Comparison of ENCODE assay signal across 19 mouse cellular contexts in the genomic region with DNA sequence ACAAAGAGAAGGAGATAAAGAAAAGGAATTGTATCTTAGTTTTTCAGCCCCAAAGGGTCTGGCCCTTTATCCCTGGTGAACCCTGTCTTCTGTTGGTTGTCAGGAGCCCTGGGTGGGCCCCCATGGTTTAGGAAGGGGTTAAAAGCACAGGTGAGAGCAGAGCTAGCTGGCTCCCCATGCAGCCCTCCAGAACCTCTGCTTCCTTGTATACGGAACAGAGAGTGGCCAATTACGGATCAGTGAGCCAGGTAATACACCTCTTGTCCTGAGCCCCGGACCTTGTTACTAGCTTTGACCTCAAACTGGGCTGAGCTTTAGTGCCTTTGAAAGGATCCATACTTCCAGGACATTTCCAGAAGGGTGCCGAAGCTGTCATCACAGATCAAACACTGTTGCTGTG.
DNase-seq lines count a peak whose midpoint lies in the region; ATAC-seq lines count a peak whose summit lies in the region.
"Had no signal": no experiment of that assay in that cellular context is flagged by ENCODE, and none has a peak within 500 bp of the region (broad histone marks: within the 10 kb centered on the region; RNA-seq: fewer than 3 reads in every experiment).

No protein-coding gene starts in this region.

- no peaks in the 10 kb centered on the region for H3K27me3 ChIP-seq in kidney, embryonic 14.5 days (ENCODE audit: control insufficient read depth, insufficient read depth, low read length)
- no peaks in the 10 kb centered on the region for H3K27me3 ChIP-seq in lung, embryonic 16.5 days (ENCODE audit: control insufficient read depth, insufficient read depth, low read depth, low read length)
- H3K27me3 ChIP-seq in limb, embryonic 10.5 days (ENCODE audit: low read depth, poor library complexity, severe bottlenecking), result no peaks in the 10 kb centered on the region
- H3K27me3 ChIP-seq: embryonic facial prominence, embryonic 13.5 days; Patski had no signal

- H3K27ac ChIP-seq in kidney, embryonic 14.5 days (ENCODE audit: low read depth, low read length), result peak overlapping the region; percentile 19; the same call in 1 of the 2 replicates
- peak overlapping the region; percentile 24; the same call in 1 of the 2 replicates for H3K27ac ChIP-seq in lung, embryonic 16.5 days (ENCODE audit: low read length)
- peak overlapping the region; percentile 33; the same call in 1 of the 2 replicates for H3K27ac ChIP-seq in limb, embryonic 10.5 days
- H3K27ac ChIP-seq: embryonic facial prominence, embryonic 13.5 days; forebrain, embryonic 12.5 days; hindbrain, postnatal 0 days; kidney, postnatal 0 days; limb, embryonic 13.5 days; liver, embryonic 14.5 days had no signal

- H3K4me3 ChIP-seq in kidney, embryonic 14.5 days (ENCODE audit: low read length), result no peak overlapping the region
- H3K4me3 ChIP-seq in lung, embryonic 16.5 days (ENCODE audit: low read length), result no peak overlapping the region
- no peak overlapping the region for H3K4me3 ChIP-seq in limb, embryonic 10.5 days
- H3K4me3 ChIP-seq: embryonic facial prominence, embryonic 13.5 days; erythroblast, embryonic 14.5 days; forebrain, embryonic 12.5 days; limb, embryonic 13.5 days had no signal

- H3K4me1 ChIP-seq in kidney, embryonic 14.5 days (ENCODE audit: control insufficient read depth, insufficient read depth, low read length), result peaks cover 22% of the 10 kb centered on the region; the same call in 1 of the 2 replicates
- peaks cover 39% of the 10 kb centered on the region for H3K4me1 ChIP-seq in lung, embryonic 16.5 days (replicated peaks; ENCODE audit: control insufficient read depth, insufficient read depth, low read length)
- peaks cover 95% of the 10 kb centered on the region for H3K4me1 ChIP-seq in limb, embryonic 10.5 days

- no peak overlapping the region for H3K4me2 ChIP-seq in kidney, embryonic 14.5 days (replicated peaks; ENCODE audit: low read depth, low read length)
- no peak overlapping the region for H3K4me2 ChIP-seq in lung, embryonic 16.5 days (ENCODE audit: low read depth, low read length)
- H3K4me2 ChIP-seq: embryonic facial prominence, embryonic 13.5 days; forebrain, embryonic 12.5 days; limb, embryonic 13.5 days had no signal

- no peak for ATAC-seq in kidney, embryonic 14.5 days (ENCODE audit: low FRiP score, low TSS enrichment)
- ATAC-seq in lung, embryonic 16.5 days (ENCODE audit: low read depth), result no peak
- ATAC-seq: hindbrain, postnatal 0 days; Patski had no signal

- H3K36me3 ChIP-seq in kidney, embryonic 14.5 days (ENCODE audit: control insufficient read depth, insufficient read depth, low read length), result no peaks in the 10 kb centered on the region
- H3K36me3 ChIP-seq in lung, embryonic 16.5 days (ENCODE audit: control insufficient read depth, insufficient read depth, low read length), result no peaks in the 10 kb centered on the region
- H3K36me3 ChIP-seq in limb, embryonic 10.5 days, result no peaks in the 10 kb centered on the region
- H3K36me3 ChIP-seq: embryonic facial prominence, embryonic 13.5 days; forebrain, embryonic 12.5 days; limb, embryonic 13.5 days had no signal

- H3K9me3 ChIP-seq in kidney, embryonic 14.5 days (ENCODE audit: control insufficient read depth, low read length), result no peaks in the 10 kb centered on the region
- no peaks in the 10 kb centered on the region for H3K9me3 ChIP-seq in lung, embryonic 16.5 days (ENCODE audit: control insufficient read depth, low read length)
- no peaks in the 10 kb centered on the region for H3K9me3 ChIP-seq in limb, embryonic 10.5 days (replicated peaks)
- H3K9me3 ChIP-seq: embryonic facial prominence, embryonic 13.5 days; forebrain, embryonic 12.5 days; G1E; limb, embryonic 13.5 days had no signal

- intact Hi-C loops in left cerebral cortex, postnatal 10 days (cut with DNase I), result loop anchor here (5.0 kb wide), 1 partner anchor 197 kb away; no protein-coding TSS in a partner anchor

- H3K9ac ChIP-seq in kidney, embryonic 14.5 days (ENCODE audit: low read depth, low read length), result no peak overlapping the region
- no peak overlapping the region for H3K9ac ChIP-seq in lung, embryonic 16.5 days (ENCODE audit: low read length)
- H3K9ac ChIP-seq: embryonic facial prominence, embryonic 13.5 days; forebrain, embryonic 12.5 days; limb, embryonic 13.5 days; liver, embryonic 14.5 days had no signal

- 58% methylated on average over 4 of the region's 4 CpGs for WGBS in kidney, embryonic 14.5 days
- WGBS in lung, embryonic 16.5 days, result 58% methylated on average over 4 of the region's 4 CpGs
- 82% methylated on average over 4 of the region's 4 CpGs for whole genome bisulfite sequencing in limb, embryonic 10.5 days

- no peak for DNase-seq in kidney, postnatal 36 days
- no peak for DNase-seq in lung, adult 18-20 months
- no peak for DNase-seq in limb, embryonic 10.5 days (ENCODE audit: low spot score)
- peak; percentile 65 for DNase-seq in thymus, postnatal 14 days
- no peak for DNase-seq in left cerebral cortex, postnatal 10 days (ENCODE audit: extremely low spot score in 1 of 2, low spot score in 2 of 2)
- no peak for DNase-seq in adrenal gland, postnatal 14 days
- DNase-seq: cerebellum, postnatal 14 days; gastrocnemius, postnatal 25 days had no signal
